Mouse (Mus musculus) intestine, embryonic 14.5 days (tissue): ENCODE data around the gene Stard3. TPM values are rescaled to one million over a fixed set of nuclear protein-coding genes. Genes with fewer than 3 reads are reported as not detected.

Experiments
- polyA plus RNA-seq: library from polyadenylated mRNA; unstranded; fragments of >200 nt; fragmentation: Nextera tagmentation; extraction: Ambion mirVana; gene quantifications from 2 replicates; pipeline ENCODE4 v1.2.1, GENCODE M21; 2014

Gene Stard3
- polyA plus RNA-seq, 1 experiment from 2014 or later, result 40.5 TPM

Other genes with a start within 250 kb of the Stard3 start
- gene Fbxl20, start 208.0 kb upstream of the Stard3 start, polyA plus RNA-seq, result 13.0 and 15.5 TPM in 2 replicates
- gene Med1, start 165.1 kb upstream of the Stard3 start, polyA plus RNA-seq, result 57.1 and 63.2 TPM in 2 replicates
- gene Cdk12, start 155.3 kb upstream of the Stard3 start, polyA plus RNA-seq, result 13.9 and 14.3 TPM in 2 replicates
- gene Neurod2, start 28.7 kb upstream of the Stard3 start, polyA plus RNA-seq, result 0.05 and 0.07 TPM in 2 replicates
- 21.4 and 22.6 TPM in 2 replicates for gene Ppp1r1b, start 10.0 kb upstream of the Stard3 start, polyA plus RNA-seq
- not detected in 2 replicates for gene Tcap, start 25.4 kb downstream of the Stard3 start, polyA plus RNA-seq
- gene Pnmt, start 28.1 kb downstream of the Stard3 start, polyA plus RNA-seq, result not detected in 2 replicates
- 13.4 and 14.1 TPM in 2 replicates for gene Pgap3, start 42.1 kb downstream of the Stard3 start, polyA plus RNA-seq
- 33.5 and 35.3 TPM in 2 replicates for gene Erbb2, start 54.1 kb downstream of the Stard3 start, polyA plus RNA-seq
- gene Mien1, start 80.6 kb downstream of the Stard3 start, polyA plus RNA-seq, result 109 and 123 TPM in 2 replicates
- 74.1 and 74.6 TPM in 2 replicates for gene Grb7, start 88.0 kb downstream of the Stard3 start, polyA plus RNA-seq
- gene Ikzf3, start 187.7 kb downstream of the Stard3 start, polyA plus RNA-seq, result 0.16 and 0.19 TPM in 2 replicates
- 0.28 and 0.57 TPM in 2 replicates for gene Zpbp2, start 192.7 kb downstream of the Stard3 start, polyA plus RNA-seq
- gene Ormdl3, start 229.0 kb downstream of the Stard3 start, polyA plus RNA-seq, result 7.2 and 8.5 TPM in 2 replicates
- not detected in 2 replicates for gene Lrrc3c, start 239.9 kb downstream of the Stard3 start, polyA plus RNA-seq